Mouse (Mus musculus): ENCODE results near the gene Gm6685.

GRCm38 (mm10) chr11:28375891-28376290 is 36.2 kb upstream of the Gm6685 start:
- TF ChIP-seq CTCF (conservative IDR thresholded peaks at IDR 0.05; ENCODE audit: insufficient read depth, insufficient read length, low read depth, low read length), result no peak
- TF ChIP-seq POLR2A (IDR thresholded peaks at IDR 0.05; ENCODE audit: low read depth, low read length), result no peak
